Mouse (Mus musculus) layer of hippocampus, adult 9-10 months (tissue): Measurements from ENCODE around the gene Hist1h4k.
"Not testable (repeated sequence)": the region's sequence is repeated elsewhere in the genome, so short reads cannot be mapped to it uniquely, and the experiment has no call there.

ENCODE experiments used
- DNase-seq: peaks from one replicate; pipeline ENCODE4 v3.0.0; 2022; ENCODE audit warnings: low spot score

The Hist1h4k gene

DNA sequence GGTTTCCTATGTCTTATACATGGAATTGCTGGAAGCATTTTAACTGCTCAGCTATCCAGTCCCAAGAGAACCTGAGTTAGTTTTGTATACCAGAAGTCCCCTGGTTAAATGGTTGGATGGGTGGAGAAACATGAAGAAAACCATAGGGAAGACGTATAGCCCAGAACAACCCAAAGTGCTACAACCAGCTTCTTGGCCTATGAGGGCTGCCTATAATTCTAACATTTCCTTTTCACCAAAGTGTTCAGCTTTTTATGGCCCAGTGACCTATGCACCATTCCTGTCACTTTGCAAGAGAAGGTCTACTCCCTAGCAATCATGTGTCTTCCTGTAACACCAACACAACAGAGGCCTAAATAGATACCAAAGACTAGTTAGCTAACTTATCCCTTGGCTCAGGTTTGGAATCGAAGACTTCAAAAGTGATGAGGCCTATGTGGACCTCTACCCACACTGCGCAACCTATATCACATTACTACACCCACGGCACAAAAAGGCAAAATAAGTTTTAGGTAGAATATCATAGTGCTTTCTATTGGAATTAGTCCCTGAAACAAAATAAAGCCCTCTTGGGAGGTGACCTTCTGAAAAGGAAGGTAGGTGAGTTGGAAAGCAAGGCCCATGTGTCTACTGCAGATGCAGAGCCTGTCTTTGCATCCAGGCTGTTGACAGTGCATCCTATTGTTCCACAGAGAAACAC is 31.8 kb downstream of the Hist1h4k start:
- DNase-seq = no peak

DNA sequence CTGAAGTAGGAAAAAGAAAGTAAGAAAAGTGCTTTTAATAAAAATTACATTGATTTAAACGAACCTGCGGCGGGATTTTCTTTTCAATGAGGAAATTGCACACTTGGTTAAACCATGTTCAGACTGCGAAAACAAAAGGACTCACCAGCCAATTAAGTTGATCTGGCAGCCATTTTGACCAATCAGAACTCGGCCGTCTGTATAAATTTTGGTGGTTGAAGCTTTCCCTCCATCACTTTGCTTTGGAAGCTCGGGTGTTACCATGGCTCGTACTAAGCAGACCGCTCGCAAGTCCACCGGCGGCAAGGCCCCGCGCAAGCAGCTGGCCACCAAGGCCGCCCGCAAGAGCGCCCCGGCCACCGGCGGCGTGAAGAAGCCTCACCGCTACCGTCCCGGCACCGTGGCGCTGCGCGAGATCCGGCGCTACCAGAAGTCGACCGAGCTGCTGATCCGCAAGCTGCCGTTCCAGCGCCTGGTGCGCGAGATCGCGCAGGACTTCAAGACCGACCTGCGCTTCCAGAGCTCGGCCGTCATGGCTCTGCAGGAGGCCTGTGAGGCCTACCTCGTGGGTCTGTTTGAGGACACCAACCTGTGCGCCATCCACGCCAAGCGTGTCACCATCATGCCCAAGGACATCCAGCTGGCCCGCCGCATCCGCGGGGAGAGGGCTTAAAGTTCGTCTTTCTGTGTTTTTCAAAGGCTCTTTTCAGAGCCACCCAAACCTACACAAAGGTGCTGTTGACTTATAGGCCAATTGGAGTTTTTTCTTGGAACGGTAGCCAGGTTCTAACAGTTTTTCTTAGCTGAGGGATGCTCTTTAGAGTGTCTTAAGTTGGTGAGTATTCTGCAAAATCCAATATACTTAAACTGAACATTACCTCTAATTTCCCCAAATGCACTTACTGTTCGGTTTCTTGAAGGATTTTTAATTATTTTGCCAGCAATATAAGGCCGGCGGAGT is 32.6 kb downstream of the Hist1h4k start, which contains the start of gene Hist1h3h:
Hist1h3h (plus strand) TSS at position 263 of the 961 bp plus-strand sequence.
- DNase-seq = peak; percentile 89

DNA sequence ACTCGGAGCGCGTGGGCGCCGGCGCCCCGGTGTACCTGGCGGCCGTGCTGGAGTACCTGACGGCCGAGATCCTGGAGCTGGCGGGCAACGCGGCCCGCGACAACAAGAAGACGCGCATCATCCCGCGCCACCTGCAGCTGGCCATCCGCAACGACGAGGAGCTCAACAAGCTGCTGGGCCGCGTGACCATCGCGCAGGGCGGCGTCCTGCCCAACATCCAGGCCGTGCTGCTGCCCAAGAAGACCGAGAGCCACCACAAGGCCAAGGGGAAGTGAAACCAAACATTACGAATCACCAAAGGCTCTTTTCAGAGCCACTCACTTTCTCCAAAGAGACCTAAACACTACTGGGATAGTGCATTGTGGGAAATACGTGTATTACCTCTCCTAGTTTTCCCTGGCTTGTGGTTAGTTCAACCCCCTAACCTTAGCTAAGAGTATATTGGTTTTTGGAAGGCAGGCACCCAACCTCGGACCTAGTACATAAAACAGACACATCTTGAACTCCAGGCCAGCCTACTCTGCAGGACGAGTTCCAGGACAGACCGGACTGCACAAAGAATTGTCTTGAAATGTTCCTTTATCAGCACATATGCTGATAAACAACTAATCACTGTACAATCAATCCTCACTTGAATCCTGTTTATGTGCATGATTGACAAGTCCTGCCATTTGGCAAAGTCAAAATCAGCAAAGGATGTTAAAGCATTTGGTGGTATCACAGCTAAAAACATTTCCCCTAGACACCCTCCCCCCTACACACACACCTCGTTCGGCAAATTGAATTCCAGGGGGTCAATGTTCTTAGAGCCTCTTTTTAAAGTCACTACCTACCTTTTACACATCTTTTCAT is 33.5 kb downstream of the Hist1h4k start:
- not testable (repeated sequence) for DNase-seq

DNA sequence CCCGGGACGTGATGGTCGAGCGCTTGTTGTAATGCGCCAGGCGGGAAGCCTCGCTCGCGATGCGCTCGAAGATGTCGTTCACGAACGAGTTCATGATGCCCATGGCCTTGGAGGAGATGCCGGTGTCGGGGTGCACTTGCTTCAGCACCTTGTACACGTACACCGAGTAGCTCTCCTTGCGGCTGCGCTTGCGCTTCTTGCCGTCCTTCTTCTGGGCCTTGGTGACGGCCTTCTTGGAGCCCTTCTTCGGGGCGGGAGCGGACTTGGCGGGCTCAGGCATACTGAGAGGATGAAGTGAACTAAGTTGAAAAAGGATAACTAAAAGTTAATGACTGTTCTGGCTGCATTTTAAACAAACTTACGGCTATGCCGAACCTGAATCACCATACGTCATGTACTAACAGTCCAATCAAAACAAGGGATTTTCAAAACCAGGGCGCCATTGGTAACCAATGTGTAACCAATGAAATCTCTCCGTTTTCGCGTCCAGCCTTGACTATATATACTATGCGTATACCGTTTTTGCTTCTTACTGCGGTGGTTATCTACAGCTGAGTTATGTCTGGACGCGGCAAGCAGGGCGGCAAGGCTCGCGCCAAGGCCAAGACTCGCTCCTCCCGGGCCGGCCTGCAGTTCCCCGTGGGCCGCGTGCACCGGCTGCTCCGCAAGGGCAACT is 34.3 kb downstream of the Hist1h4k start, which contains the start of the genes Hist1h2bl and Hist1h2ai:
Hist1h2bl (minus strand) TSS at position 280 of the 676 bp plus-strand sequence.
Hist1h2ai (plus strand) TSS at position 559 of the 676 bp plus-strand sequence.
- DNase-seq = peak; percentile 97

DNA sequence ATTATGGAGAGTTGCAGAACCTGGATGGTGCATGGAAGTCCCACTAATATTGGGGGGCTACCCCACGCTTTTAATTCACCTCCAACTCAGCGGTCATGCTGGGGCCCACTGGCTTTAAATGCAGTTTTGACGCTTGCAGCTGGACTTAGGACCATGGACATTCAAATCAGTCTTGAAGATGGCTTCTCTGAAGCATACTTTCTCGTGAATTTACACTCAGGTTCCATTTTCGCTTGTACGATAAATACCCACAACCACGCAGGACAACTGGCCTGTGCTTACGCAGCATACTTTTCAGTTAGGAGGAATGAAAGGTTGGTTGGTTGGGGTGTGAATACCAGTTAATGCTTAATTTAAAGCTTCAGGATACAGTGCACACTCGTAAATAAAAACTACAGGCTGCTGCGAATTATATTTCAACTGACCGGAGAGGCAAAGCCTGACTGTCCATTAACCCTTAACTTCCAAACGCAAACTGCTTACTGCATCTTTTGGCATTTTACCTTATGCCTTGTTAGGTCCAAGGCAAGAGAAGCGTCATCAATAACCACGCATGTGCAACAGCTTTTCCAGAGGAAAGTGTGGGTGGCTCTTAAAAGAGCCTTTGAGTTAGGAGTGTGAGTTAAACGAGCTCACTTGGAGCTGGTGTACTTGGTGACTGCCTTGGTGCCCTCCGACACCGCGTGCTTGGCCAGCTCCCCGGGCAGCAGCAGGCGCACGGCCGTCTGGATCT is 35.0 kb downstream of the Hist1h4k start:
- no peak for DNase-seq

DNA sequence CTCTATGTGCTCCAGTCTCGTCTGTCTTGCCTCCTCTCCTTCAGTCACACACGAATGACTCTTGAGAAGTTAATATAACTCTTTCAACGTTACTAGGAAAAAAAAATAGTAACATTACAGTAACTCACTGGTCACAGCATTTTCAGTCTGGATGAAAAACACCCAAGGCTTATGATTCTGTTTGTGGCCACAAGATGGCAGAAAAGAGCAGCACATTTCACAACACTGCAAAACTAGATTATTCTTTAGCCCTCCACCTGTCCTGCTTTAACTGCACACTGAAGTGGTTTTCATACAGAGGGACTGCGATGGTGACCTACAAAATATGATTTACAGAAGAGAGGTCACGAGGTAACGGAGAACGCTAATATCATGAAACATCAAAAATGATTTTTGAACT is 35.6 kb downstream of the Hist1h4k start:
- DNase-seq = no peak

DNA sequence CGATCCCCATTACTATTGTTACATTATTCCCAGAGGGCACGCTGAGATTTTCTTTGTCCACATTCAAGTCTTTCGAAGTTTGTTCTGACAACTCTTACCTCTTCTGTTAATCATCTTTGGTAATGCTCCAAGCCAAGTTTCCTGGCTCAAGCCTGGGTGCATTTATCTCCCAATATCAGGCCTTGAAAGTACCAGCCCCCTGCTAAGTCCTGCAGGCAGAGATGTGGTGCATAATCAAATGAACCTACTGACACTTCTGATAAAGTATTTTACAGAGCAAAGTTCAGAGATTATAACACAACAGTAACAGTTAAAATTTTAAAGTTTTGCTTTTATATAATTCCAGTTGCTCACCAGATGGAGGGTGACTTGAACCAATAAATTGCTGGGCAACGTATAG is 38.6 kb downstream of the Hist1h4k start:
- DNase-seq = no peak

DNA sequence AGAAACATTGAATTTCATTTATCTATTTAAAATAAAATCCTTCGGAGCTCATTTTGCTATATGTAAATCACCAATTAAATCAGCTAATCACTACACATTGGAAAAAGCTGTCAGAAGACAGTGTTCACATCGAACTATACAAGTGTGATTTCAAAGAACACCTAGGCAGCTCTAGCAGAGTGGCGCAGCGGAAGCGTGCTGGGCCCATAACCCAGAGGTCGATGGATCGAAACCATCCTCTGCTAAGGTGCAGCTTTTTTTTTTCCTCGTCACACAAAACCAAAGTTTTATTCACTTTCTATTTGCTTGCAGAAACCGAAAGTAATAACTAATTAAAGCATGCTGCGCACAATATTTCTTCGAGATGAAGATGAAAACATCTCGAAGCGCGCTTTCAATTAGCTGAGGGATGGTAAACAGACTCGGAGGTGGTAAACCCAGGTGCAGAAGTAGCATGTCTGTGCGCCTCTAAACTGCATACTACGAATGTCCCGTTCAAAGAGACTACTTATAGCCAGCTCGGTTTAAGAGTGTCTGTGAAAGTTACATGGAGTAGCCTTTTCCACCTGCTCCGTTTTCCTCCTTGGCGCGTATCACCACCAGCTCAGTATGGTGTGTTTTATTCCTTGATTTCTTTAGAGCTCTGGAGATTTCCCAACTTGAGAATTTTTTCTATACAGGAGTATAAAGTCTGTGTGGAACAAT is 39.3 kb downstream of the Hist1h4k start:
- peak; percentile 78 for DNase-seq

DNA sequence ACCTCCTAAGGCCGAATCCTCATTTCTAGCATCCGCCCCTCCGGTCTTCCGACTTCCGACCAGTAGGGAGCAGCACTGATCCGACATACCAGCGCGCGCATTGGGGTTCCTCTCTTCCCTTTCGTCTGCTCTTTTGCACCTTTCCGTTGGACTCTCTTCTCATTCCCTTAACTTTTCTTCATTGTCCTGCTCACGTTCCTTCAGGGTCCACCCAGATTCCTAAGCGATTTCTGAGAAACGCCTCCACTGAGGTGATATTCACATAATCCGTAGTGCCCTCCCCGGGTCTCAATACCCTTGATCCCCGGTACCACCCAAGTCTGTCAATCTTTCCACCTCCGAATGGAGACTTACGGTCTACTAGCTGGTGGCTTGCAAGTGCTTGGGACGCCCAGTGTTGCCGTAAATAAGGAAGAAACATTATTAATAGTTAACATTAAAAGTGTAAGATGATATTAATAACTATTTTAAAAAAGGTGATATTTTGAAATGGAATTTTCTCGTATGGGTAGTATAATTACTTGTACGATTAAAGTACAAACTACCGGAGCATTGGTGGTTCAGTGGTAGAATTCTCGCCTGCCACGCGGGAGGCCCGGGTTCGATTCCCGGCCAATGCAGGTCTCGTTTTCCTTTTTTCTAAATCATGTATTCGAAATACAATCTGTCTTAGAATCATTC is 40.1 kb downstream of the Hist1h4k start:
- DNase-seq = peak; percentile 92

DNA sequence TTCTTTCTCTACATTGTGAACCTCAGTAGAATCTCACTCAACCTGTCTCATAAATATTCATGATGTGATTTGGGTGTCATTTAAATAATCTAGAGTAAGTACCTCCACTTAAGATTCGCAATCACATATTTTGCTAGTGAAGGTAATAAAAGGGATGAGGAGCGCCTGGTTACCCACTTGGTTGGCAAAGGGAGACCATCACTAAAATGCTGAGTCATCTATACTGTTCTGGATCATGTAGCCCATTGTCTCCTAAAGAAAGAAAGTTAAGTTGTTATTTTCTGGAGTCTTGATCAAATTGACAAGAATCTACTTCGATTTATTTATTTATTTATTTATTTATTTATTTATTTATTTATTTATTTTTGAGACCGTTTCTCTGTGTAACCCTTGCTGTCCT is 43.6 kb downstream of the Hist1h4k start:
- DNase-seq = no peak
